Mouse (Mus musculus) lung, postnatal 0 days (tissue): Measurements from ENCODE around the gene Fbxo46. TPM values are rescaled to one million over a fixed set of nuclear protein-coding genes. Genes with fewer than 3 reads are reported as not detected.

Source experiments
- ATAC-seq: fragments of 200-750 bp; cut with Nextera tagmentation; 2 replicates; pipeline ENCODE4 v1.8.0; 2017; ENCODE audit warnings: moderate library complexity
- DNase-seq: peaks from one replicate; pipeline ENCODE4 v3.0.0-alpha.2; 2016; ENCODE audit warnings: low spot score
- H3K27ac ChIP-seq: fragments of 300-500 bp; sonication (generic); 2 replicates; pipeline ENCODE4 v1.5.1; 2014; ENCODE audit warnings: antibody characterized with exemption, mild to moderate bottlenecking, low read length, mixed read lengths
- H3K27me3 ChIP-seq: fragments of 300-500 bp; sonication (generic); replicated peaks from 2 replicates; pipeline ENCODE4 v1.6.1; 2014; ENCODE audit warnings: low read length, mixed read lengths; ENCODE audit not compliant: insufficient read depth
- H3K36me3 ChIP-seq: fragments of 300-500 bp; sonication (generic); 2 replicates; pipeline ENCODE4 v1.6.1; 2014; ENCODE audit warnings: low read length, mixed read lengths; ENCODE audit not compliant: insufficient read depth
- H3K4me1 ChIP-seq: fragments of 300-500 bp; sonication (generic); 2 replicates; pipeline ENCODE4 v1.6.1; 2014; ENCODE audit warnings: antibody characterized with exemption, low read depth, low read length, mixed read lengths; ENCODE audit not compliant: insufficient read depth
- H3K4me2 ChIP-seq: fragments of 300-500 bp; sonication (generic); replicated peaks from 2 replicates; pipeline ENCODE4 v1.6.1; 2014; ENCODE audit warnings: low read depth, mild to moderate bottlenecking, low read length, moderate library complexity, mixed read lengths
- H3K4me3 ChIP-seq: fragments of 300-500 bp; sonication (generic); 2 replicates; pipeline ENCODE4 v1.5.1; 2014; ENCODE audit warnings: low read depth, low read length
- H3K9ac ChIP-seq: fragments of 300-500 bp; sonication (generic); replicated peaks from 2 replicates; pipeline ENCODE4 v1.6.1; 2014; ENCODE audit warnings: low read depth, mild to moderate bottlenecking
- H3K9me3 ChIP-seq: fragments of 300-500 bp; sonication (generic); 2 replicates; pipeline ENCODE4 v1.6.1; 2016; ENCODE audit warnings: low read length, mixed read lengths
- CTCF ChIP-seq: IDR thresholded peaks from 2 replicates; pipeline ENCODE4 v1.5.1; 2016; ENCODE audit warnings: antibody characterized with exemption, mild to moderate bottlenecking
- EP300 ChIP-seq: IDR thresholded peaks from 2 replicates; pipeline ENCODE4 v1.6.1; 2016; ENCODE audit warnings: antibody characterized with exemption, mild to moderate bottlenecking, control low read depth
- WGBS: fragments of 180-500 bp; shearing (Covaris S2); extraction: QIAGEN DNeasy Blood & Tissue Kit; methylation state at CpG from one replicate; pipeline ENCODE4 v1.1.7; 2014; 5-methylcytosine and 5-hydroxymethylcytosine counted together
- polyA plus RNA-seq: library from polyadenylated mRNA; unstranded; fragments of >200 nt; fragmentation: Nextera tagmentation; extraction: Ambion mirVana; gene quantifications from 2 replicates; pipeline ENCODE4 v1.2.1, GENCODE M21; 2015

Fbxo46 gene
- polyA plus RNA-seq, 1 experiment from 2014 or later = 9.9 TPM

- peaks cover 3% of the 10 kb centered on the region; the same call in 1 of the 2 replicates for H3K36me3 ChIP-seq
- H3K27me3 ChIP-seq = no peaks in the 10 kb centered on the region
- peak; percentile 100 for DNase-seq
- no peaks in the 10 kb centered on the region for H3K9me3 ChIP-seq
- H3K4me2 ChIP-seq = peak overlapping the region; percentile 67
- TF ChIP-seq EP300 (peak; percentile 71), CTCF (peak; percentile 94)
- peak; percentile 99 for ATAC-seq
- peak overlapping the region; percentile 41 for H3K4me3 ChIP-seq
- peak overlapping the region; percentile 26; the same call in 1 of the 2 replicates for H3K9ac ChIP-seq
- WGBS = 0% methylated on average over 39 of the region's 39 CpGs
- H3K4me1 ChIP-seq = peaks cover 5% of the 10 kb centered on the region; the same call in 1 of the 2 replicates
- H3K27ac ChIP-seq = peak overlapping the region; percentile 74
These were observed 11.7 kb downstream of the Fbxo46 start for GRCm38 (mm10) chr7:19131324-19131848.

GRCm38 (mm10) chr7:19136168-19136567 lies 16.5 kb downstream of the Fbxo46 start:
- TF ChIP-seq EP300 = no peak
- TF ChIP-seq CTCF = no peak
- Histone ChIP-seq H3K4me2 (no peak overlapping the region), H3K27ac (no peak overlapping the region), H3K27me3 (no peaks in the 10 kb centered on the region), H3K9ac (no peak overlapping the region), H3K9me3 (no peaks in the 10 kb centered on the region), H3K4me1 (peaks cover 5% of the 10 kb centered on the region; the same call in 1 of the 2 replicates), H3K4me3 (no peak overlapping the region), H3K36me3 (peaks cover 13% of the 10 kb centered on the region; the same call in 1 of the 2 replicates)
- ATAC-seq (no peak), DNase-seq (no peak)
- WGBS = 93% methylated on average over 13 of the region's 13 CpGs

- TF ChIP-seq EP300 (no peak), CTCF (no peak)
- Histone ChIP-seq H3K36me3 (peaks cover 13% of the 10 kb centered on the region; the same call in 1 of the 2 replicates), H3K9me3 (no peaks in the 10 kb centered on the region), H3K4me2 (no peak overlapping the region), H3K4me3 (no peak overlapping the region), H3K27me3 (no peaks in the 10 kb centered on the region), H3K9ac (no peak overlapping the region), H3K27ac (no peak overlapping the region), H3K4me1 (peaks cover 4% of the 10 kb centered on the region; the same call in 1 of the 2 replicates)
- 88% methylated on average over 38 of the region's 38 CpGs for WGBS
- DNase-seq (no peak), ATAC-seq (no peak)
These were observed 17.1 kb downstream of the Fbxo46 start for GRCm38 (mm10) chr7:19136673-19137334.

DNA sequence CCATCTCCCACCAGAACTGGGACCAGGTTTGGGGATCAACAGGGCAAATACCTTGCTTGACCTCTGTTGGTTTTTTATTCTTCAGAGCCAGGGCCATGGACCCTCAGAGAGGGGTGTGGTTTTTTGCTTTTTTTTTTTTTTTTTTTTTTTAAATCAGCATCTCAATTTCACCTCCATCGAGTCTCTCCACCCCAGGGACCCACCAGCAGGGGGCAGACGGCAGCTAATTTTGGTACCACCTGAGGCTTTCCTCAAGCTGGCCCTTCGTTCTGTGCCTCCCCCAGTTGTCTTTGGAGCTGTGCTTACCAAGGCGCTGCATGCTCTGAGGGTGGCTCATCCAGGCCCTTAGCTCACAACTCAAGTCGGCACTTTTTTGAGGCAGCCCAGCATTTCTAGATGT lies 17.7 kb downstream of the Fbxo46 start:
- H3K9ac ChIP-seq = no peak overlapping the region
- no peaks in the 10 kb centered on the region for H3K9me3 ChIP-seq
- DNase-seq (peak; percentile 37), ATAC-seq (no peak)
- H3K36me3 ChIP-seq = peaks cover 13% of the 10 kb centered on the region; the same call in 1 of the 2 replicates
- H3K4me3 ChIP-seq = no peak overlapping the region
- no peaks in the 10 kb centered on the region for H3K4me1 ChIP-seq
- H3K27ac ChIP-seq = no peak overlapping the region
- no peaks in the 10 kb centered on the region for H3K27me3 ChIP-seq
- TF ChIP-seq CTCF (peak; percentile 61), EP300 (no peak)
- no peak overlapping the region for H3K4me2 ChIP-seq
- WGBS = 56% methylated on average over 5 of the region's 5 CpGs

DNA sequence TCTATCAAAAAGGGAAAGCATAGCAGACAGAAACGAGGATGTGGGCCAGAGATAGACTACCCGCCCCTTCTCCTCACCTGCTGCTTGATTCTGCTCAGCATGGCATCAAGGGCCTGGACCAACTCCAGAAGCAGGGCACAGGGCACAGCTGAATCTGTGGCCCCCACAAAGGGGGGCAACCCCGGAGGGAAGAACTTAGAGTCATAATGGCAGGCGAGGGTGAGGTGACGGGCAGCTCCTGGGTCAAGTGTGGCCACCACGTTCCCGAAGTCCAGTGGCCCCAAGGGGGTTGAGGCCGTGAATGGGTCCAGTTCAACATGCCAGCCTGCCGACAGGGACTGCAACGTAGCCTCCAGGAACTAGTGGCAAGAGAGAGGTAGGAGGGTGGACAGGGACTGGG lies 27.1 kb downstream of the Fbxo46 start:
- Histone ChIP-seq H3K4me3 (no peak overlapping the region), H3K27ac (no peak overlapping the region), H3K9ac (no peak overlapping the region), H3K4me1 (peaks cover 8% of the 10 kb centered on the region), H3K9me3 (no peaks in the 10 kb centered on the region), H3K36me3 (no peaks in the 10 kb centered on the region), H3K4me2 (no peak overlapping the region), H3K27me3 (no peaks in the 10 kb centered on the region)
- ATAC-seq = no peak
- TF ChIP-seq EP300 = no peak
- TF ChIP-seq CTCF = no peak
- DNase-seq = no peak
- 90% methylated on average over 10 of the region's 10 CpGs for WGBS

DNA sequence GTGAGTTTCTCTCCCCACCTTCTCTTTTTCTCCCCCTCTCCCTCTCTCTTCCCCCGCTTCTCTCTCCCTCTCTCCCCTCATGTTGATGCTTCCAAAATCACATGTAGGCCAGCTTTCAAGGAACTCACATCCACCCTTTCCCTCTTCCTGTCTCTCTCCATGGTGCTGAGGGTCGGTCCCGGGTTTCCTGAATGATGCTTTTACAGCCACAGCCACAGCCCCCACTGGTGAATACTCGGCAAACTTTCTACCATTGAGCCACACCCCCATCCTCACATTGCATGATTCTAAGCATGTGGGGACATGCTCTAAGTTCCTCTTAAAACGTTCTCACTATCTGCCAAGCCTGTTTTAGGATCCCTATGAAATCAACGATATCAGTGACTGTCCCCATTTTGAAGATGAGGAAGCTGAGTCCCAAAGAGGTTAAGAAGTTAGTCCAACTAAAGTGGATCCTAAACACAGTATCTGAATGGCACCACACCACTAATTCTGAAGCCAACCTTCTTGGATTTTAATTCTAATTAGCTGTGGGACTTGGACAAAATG lies 27.9 kb downstream of the Fbxo46 start:
- DNase-seq = no peak
- WGBS = 41% methylated on average over 6 of the region's 6 CpGs

More for the DNA sequence above, 27.9 kb downstream of the Fbxo46 start:
- Histone ChIP-seq H3K4me3 (no peak overlapping the region), H3K27me3 (no peaks in the 10 kb centered on the region), H3K27ac (no peak overlapping the region), H3K36me3 (no peaks in the 10 kb centered on the region), H3K4me2 (no peak overlapping the region), H3K4me1 (peaks cover 8% of the 10 kb centered on the region), H3K9ac (no peak overlapping the region), H3K9me3 (no peaks in the 10 kb centered on the region)
- TF ChIP-seq EP300 = no peak
- TF ChIP-seq CTCF = no peak
- no peak for ATAC-seq
